Mouse (Mus musculus) heart, embryonic 15.5 days (tissue): ENCODE results near the gene Acvr1. TPM values are rescaled to one million over a fixed set of nuclear protein-coding genes. Genes with fewer than 3 reads are reported as not detected.
A peak's percentile ranks its signal among the peaks of the same experiment; 100 is the strongest.

Source experiments
- ATAC-seq: fragments of 200-750 bp; cut with Nextera tagmentation; replicated peaks from 2 replicates; pipeline ENCODE4 v1.8.0; 2017; ENCODE audit warnings: low read depth, moderate TSS enrichment; ENCODE audit not compliant: insufficient number of reproducible peaks, insufficient read depth, low FRiP score
- H3K27ac ChIP-seq: fragments of 300-500 bp; sonication (generic); 2 replicates; pipeline ENCODE4 v1.5.1; 2015; ENCODE audit warnings: mild to moderate bottlenecking, inconsistent platforms
- H3K27me3 ChIP-seq: fragments of 300-500 bp; sonication (generic); 2 replicates; pipeline ENCODE4 v1.6.1; 2015; ENCODE audit warnings: inconsistent platforms
- H3K36me3 ChIP-seq: fragments of 300-500 bp; sonication (generic); 2 replicates; pipeline ENCODE4 v1.6.1; 2015; ENCODE audit warnings: mild to moderate bottlenecking, inconsistent platforms
- H3K4me1 ChIP-seq: fragments of 300-500 bp; sonication (generic); replicated peaks from 2 replicates; pipeline ENCODE4 v1.6.1; 2015; ENCODE audit warnings: inconsistent platforms
- H3K4me2 ChIP-seq: fragments of 300-500 bp; sonication (generic); 2 replicates; pipeline ENCODE4 v1.6.1; 2015; ENCODE audit warnings: inconsistent platforms, mild to moderate bottlenecking, moderate library complexity
- H3K4me3 ChIP-seq: fragments of 300-500 bp; sonication (generic); 2 replicates; pipeline ENCODE4 v1.5.1; 2015; ENCODE audit warnings: mild to moderate bottlenecking, inconsistent platforms
- H3K9ac ChIP-seq: fragments of 300-500 bp; sonication (generic); 2 replicates; pipeline ENCODE4 v1.6.1; 2015; ENCODE audit warnings: mild to moderate bottlenecking, inconsistent platforms
- H3K9me3 ChIP-seq: fragments of 300-500 bp; sonication (generic); replicated peaks from 2 replicates; pipeline ENCODE4 v1.6.1; 2016; ENCODE audit warnings: inconsistent platforms
- WGBS: fragments of 180-500 bp; shearing (Covaris S2); methylation state at CpG from one replicate; pipeline ENCODE4 v1.1.7; 2015; ENCODE audit warnings: mixed read lengths; 5-methylcytosine and 5-hydroxymethylcytosine counted together
- polyA plus RNA-seq: library from polyadenylated mRNA; unstranded; fragments of >200 nt; fragmentation: Nextera tagmentation; extraction: Ambion mirVana; gene quantifications from 2 replicates; pipeline ENCODE4 v1.2.1, GENCODE M21; 2015

Acvr1 gene
- polyA plus RNA-seq, 1 experiment from 2014 or later = 8.8 TPM

DNA sequence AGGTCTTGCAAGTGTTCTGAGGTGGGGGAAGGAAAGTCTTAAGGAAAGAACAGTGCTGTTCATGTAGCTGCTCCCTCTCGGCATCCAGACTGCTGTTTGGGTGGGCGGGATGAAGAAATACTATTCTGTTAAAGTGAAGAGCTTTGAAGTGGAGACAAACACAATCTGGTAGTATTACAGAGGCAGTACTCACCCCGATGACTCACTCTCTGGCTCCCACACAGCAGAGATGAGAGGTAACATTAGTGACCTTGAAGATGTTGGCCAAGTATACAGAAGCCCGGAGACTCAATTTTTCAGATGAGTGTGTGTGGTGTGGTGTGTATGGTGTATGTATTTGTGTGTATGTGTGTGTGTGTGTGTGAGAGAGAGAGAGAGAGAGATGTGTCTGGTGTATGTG, 22.7 kb upstream of the Acvr1 start:
- Histone ChIP-seq H3K4me2 (no peak overlapping the region), H3K9ac (no peak overlapping the region), H3K36me3 (no peaks in the 10 kb centered on the region), H3K27me3 (no peaks in the 10 kb centered on the region), H3K4me1 (peaks cover 14% of the 10 kb centered on the region), H3K4me3 (no peak overlapping the region), H3K9me3 (no peaks in the 10 kb centered on the region), H3K27ac (no peak overlapping the region)
- no peak; the same call in 1 of the 2 replicates for ATAC-seq
- WGBS = 41% methylated on average over 4 of the region's 4 CpGs

DNA sequence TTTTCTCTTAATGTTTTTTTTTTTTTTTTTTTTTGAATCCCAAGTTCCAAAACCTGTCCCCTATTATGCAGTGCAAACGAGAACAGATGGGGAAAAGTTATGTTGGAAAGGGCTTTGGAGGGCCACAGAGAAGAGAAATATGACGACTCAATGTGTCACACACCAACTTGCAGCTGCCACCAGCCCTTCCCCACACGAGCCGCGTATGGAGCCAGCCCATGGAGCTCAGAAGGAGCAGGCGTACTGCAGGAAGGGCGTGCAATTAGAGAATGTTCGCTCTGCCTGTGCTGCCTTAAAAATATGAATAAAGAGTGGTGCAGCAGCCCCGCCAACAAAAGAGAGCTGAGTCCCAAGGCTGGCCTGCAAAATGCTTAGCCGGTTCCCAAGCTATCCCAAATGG, 19.4 kb upstream of the Acvr1 start:
- H3K4me3 ChIP-seq = no peak overlapping the region
- ATAC-seq = no peak
- no peak overlapping the region for H3K9ac ChIP-seq
- peaks cover 10% of the 10 kb centered on the region for H3K4me1 ChIP-seq
- H3K4me2 ChIP-seq = no peak overlapping the region
- 69% methylated on average over 10 of the region's 10 CpGs for WGBS
- no peaks in the 10 kb centered on the region for H3K9me3 ChIP-seq
- H3K27ac ChIP-seq = no peak overlapping the region
- H3K36me3 ChIP-seq = no peaks in the 10 kb centered on the region
- H3K27me3 ChIP-seq = no peaks in the 10 kb centered on the region

DNA sequence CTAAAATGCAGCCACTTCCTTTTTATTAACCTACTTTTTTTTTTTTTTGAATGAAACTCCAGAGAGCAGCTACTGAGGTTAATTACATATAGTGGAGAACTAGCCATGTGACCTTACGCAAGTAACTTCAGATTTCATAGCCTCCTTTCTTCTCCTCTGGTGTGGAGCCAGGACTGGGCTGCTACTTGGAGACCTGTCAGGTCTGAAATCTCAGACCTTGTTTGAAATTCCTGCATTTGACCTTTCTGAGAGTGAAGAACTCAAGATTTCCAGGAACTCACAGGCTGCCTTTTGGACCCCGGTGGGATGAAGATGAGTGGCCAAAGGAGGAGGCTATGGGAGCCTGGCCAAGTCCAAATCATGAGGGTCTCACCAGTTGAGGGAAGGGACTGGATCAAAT, 7.2 kb upstream of the Acvr1 start:
- ATAC-seq = no peak
- Histone ChIP-seq H3K9me3 (no peaks in the 10 kb centered on the region), H3K27me3 (no peaks in the 10 kb centered on the region), H3K4me2 (no peak overlapping the region), H3K27ac (no peak overlapping the region), H3K9ac (no peak overlapping the region), H3K4me1 (peaks cover 3% of the 10 kb centered on the region; the same call in 1 of the 2 replicates), H3K4me3 (no peak overlapping the region), H3K36me3 (no peaks in the 10 kb centered on the region)
- 75% methylated on average over 2 of the region's 2 CpGs for WGBS

DNA sequence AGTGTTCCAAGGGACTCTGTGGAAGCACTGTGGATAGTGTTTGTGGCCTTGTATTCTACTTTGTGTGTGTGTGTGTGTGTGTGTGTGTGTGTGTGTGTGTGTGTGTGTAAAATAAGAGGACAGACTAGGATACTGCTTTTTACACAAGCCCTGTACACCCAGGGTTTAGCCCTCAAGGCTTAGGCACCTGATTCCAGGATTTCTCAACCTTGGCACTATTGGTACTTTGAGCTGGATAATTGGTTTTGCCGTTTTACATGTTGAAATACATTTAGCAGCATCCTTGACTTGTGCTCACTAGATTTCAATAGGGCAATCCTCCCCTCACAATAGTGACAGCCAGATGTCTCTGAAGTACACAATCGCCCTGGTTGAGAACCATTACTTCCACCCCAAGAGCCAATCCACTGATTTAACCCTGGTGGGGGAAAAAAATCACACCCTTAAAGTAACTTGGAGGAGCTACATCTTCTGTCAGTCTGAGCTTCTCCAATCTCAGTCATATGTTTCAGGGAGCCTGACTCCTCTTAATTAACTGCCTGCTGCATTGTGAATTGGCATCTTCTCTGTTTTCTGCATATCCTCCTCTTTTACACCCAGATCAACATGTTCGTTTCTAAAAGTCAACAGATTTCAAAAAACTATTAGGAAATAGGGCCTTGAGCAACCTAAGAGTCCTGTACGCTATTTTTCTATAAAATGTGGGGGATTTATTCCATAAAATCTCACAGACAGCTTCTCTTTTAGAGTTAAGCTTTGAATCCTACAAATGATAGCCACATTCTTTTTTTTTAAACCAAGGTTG, 2.1 kb upstream of the Acvr1 start:
- H3K9ac ChIP-seq = peak overlapping the region; percentile 93; the same call in 1 of the 2 replicates
- no peaks in the 10 kb centered on the region for H3K36me3 ChIP-seq
- peak overlapping the region; percentile 66 for H3K4me2 ChIP-seq
- no peak for ATAC-seq
- no peaks in the 10 kb centered on the region for H3K27me3 ChIP-seq
- H3K9me3 ChIP-seq = no peaks in the 10 kb centered on the region
- WGBS = 65% methylated on average over 4 of the region's 4 CpGs
- H3K27ac ChIP-seq = peak overlapping the region; percentile 99
- H3K4me1 ChIP-seq = peaks cover 32% of the 10 kb centered on the region
- 0 out of 2 replicates have a peak overlapping the region, but pooled peaks have one; percentile 97 for H3K4me3 ChIP-seq

DNA sequence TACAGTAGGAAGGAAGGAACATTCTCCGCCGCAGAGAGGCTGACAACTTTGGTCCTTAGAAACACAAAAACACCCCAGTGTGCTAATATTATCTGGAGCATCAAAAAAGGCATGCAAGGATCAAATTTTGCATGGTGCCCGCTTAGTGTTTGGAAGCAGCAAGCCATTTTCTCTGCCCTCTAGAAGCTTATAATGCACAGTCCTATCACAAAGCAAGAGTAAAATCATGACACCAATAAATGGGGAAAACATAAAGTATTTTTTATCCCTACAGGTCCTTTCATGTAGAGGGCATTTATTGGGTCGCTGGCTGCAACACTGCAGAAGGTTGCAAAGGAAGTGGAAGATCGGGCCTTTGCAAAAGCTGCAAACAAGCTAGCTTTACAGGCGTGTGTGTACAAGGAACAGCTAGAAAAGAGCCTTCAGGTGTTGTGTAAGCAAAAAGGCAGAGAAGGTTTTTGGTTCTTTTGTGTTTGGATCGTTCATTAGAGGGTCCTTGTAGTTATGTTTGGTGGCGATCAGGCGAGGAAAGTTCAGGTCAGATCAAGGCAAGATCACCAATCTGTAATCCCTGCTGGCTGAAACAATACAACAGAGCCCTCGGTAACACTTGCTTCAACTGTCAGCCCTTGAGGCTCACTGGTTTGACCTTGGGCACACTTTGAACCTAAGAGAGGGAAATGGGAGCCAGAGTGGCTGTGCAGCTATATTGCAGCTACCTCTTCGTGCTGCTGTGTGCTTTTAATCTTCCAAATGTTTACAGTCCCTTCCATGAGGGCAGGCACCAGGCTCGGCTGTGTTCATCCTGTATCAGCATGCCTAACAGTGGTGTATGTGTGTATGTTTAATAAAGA, 1.1 kb upstream of the Acvr1 start:
- Histone ChIP-seq H3K4me2 (peak overlapping the region; percentile 66), H3K36me3 (no peaks in the 10 kb centered on the region), H3K4me1 (peaks cover 42% of the 10 kb centered on the region), H3K9me3 (no peaks in the 10 kb centered on the region), H3K4me3 (peak overlapping the region; percentile 97), H3K27me3 (no peaks in the 10 kb centered on the region), H3K9ac (peak overlapping the region; percentile 93), H3K27ac (peak overlapping the region; percentile 99)
- 6% methylated on average over 12 of the region's 12 CpGs for WGBS
- ATAC-seq = no peak

DNA sequence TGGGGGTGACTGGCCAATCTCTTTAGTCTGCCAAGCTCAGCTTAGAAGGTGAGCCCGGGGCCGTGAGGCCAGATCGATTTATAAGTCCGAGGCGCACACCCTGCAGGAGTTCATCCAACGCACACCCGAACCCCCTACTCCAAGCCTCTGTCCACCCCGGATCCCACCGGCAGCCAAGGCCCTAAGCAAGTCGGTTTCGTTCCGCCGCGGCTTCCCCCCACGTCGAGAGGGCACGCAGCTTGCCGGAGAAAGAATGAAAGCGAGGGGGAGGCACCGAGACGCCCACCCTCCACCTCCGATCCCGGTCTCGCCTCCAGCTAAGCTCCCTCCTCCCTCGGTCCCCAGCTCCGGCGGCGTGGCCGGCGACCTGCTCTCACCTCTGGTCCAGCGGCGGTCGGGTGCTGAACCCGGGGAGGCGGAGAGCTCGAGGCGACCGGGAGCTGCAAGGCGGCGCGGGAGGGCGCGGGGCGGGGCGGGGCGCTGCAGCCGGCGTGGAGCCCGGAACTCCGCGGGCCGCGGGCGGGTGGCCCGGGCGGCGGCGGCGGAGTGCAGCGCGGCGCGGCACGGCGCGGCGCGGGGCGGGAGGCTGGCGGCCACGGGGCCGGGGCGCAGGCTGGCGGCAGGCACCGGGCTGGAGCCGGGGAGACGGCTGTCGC, 419 bp downstream of the Acvr1 start:
- peak overlapping the region; percentile 97 for H3K4me3 ChIP-seq
- peak overlapping the region; percentile 99 for H3K27ac ChIP-seq
- peak overlapping the region; percentile 93 for H3K9ac ChIP-seq
- peaks cover 55% of the 10 kb centered on the region for H3K4me1 ChIP-seq
- no peaks in the 10 kb centered on the region for H3K9me3 ChIP-seq
- ATAC-seq = peak; percentile 43
- no peaks in the 10 kb centered on the region for H3K36me3 ChIP-seq
- H3K4me2 ChIP-seq = peak overlapping the region; percentile 66
- no peaks in the 10 kb centered on the region for H3K27me3 ChIP-seq
- under 1% methylated on average over 46 of the region's 78 CpGs for WGBS

DNA sequence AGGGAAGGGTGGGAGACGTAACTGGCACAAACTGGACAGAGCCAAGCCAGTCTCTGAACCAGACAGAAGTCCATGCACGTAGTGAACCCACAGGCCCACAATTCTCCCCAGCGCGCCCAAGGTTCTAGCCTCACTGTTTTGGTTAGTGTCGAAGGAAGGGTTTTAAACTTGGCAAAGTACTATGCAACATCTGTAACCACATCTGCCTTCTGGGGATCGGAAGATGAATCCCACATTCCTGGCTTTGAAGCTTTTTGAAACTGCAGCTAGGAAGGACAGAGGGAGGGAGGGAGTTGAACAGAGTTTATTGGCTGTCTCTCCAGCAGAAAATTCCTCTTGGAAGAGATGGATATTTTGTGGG, 928 bp downstream of the Acvr1 start:
- peak overlapping the region; percentile 93 for H3K9ac ChIP-seq
- H3K36me3 ChIP-seq = no peaks in the 10 kb centered on the region
- WGBS = 4% methylated on average over 6 of the region's 6 CpGs
- H3K4me1 ChIP-seq = peaks cover 55% of the 10 kb centered on the region
- H3K27me3 ChIP-seq = no peaks in the 10 kb centered on the region
- peak overlapping the region; percentile 66 for H3K4me2 ChIP-seq
- H3K27ac ChIP-seq = peak overlapping the region; percentile 99
- no peak for ATAC-seq
- no peaks in the 10 kb centered on the region for H3K9me3 ChIP-seq
- peak overlapping the region; percentile 97 for H3K4me3 ChIP-seq

DNA sequence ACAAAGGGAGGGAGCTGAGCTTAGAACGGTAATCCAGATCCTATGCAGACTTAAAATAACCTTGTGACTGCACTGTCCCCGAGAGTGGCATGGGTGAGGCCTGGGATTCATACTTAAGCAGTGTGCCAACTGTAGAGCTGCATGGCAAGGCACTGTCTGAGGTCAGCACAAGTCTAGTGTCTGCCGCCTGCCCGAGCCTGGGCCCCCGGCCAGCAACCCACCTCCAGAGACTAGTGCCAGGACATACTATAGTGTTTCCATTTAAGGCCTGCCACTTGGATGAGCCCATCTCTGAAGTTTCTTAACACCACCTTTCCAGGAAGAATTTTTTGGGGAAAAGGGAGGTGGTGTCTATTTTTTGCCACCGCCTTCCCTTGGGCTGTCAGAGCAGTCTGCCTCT, 1.7 kb downstream of the Acvr1 start:
- H3K9me3 ChIP-seq = no peaks in the 10 kb centered on the region
- no peaks in the 10 kb centered on the region for H3K27me3 ChIP-seq
- peak overlapping the region; percentile 93 for H3K9ac ChIP-seq
- no peaks in the 10 kb centered on the region for H3K36me3 ChIP-seq
- peak overlapping the region; percentile 99 for H3K27ac ChIP-seq
- H3K4me1 ChIP-seq = peaks cover 55% of the 10 kb centered on the region
- peak overlapping the region; percentile 66 for H3K4me2 ChIP-seq
- H3K4me3 ChIP-seq = peak overlapping the region; percentile 97
- ATAC-seq = peak; percentile 16; the same call in 1 of the 2 replicates
- 21% methylated on average over 6 of the region's 6 CpGs for WGBS

DNA sequence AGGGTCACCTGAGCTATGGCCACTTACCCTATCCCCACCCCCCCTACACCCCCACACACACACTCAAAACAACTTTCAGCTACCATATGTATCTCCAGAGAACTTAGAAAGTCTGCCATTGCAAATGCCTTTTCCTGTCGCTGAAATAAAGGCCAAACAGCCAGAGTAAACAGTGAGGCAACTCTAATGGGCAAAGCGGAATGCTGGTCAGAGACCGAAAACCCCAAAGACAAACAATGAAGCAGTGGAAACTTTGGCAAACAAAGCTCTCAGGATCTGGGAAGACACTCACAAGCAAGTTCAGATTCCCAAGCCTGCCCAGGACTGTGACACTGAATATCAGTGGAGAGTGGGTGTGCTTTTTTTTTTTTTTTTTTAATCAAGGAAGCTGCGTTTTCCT, 4.8 kb downstream of the Acvr1 start:
- H3K9me3 ChIP-seq = no peaks in the 10 kb centered on the region
- peaks cover 50% of the 10 kb centered on the region for H3K4me1 ChIP-seq
- 53% methylated on average over 4 of the region's 4 CpGs for WGBS
- no peak overlapping the region for H3K4me3 ChIP-seq
- H3K27me3 ChIP-seq = no peaks in the 10 kb centered on the region
- H3K27ac ChIP-seq = peak overlapping the region; percentile 40; the same call in 1 of the 2 replicates
- no peaks in the 10 kb centered on the region for H3K36me3 ChIP-seq
- no peak overlapping the region for H3K9ac ChIP-seq
- H3K4me2 ChIP-seq = no peak overlapping the region; the same call in 1 of the 2 replicates
- ATAC-seq = no peak

DNA sequence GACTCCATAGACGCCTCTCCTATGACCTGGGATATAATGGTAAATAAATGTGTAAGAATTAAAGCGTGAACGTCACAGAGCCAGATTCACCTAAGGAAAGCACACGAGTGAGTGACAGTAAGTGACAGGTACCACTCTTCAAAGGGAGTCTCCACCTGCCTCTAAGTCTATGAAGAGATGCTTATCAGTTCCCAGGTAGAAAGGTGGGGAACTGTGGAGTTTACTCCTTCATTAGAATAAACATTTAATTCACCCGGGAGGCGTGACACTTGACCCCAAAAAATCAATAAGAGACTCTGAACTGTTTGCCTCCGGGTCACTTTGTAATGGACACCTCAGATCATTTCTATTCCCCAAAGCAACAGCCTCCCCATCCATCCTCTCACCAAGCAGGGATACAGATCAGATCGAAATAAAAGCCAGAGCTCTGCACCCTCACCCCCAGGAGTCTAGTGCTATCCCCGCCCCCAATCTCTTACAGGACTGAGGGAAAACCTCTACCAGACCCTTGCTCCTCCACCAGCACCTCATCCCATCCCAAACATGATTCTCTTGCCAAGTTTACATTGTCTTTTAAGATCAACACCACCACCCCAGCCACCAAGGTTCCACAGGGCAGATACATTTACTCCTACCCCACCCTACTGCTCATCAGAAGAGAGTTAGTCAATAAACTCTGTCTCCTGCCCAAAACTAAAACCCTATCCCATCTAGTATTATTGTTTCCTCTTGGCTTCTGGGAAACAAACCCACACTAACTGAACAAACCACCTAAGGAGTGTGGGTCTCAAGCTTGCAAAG, 9.7 kb downstream of the Acvr1 start:
- Histone ChIP-seq H3K4me1 (peaks cover 36% of the 10 kb centered on the region), H3K27me3 (no peaks in the 10 kb centered on the region), H3K36me3 (no peaks in the 10 kb centered on the region), H3K9ac (no peak overlapping the region), H3K4me2 (no peak overlapping the region), H3K9me3 (no peaks in the 10 kb centered on the region), H3K27ac (no peak overlapping the region), H3K4me3 (no peak overlapping the region)
- WGBS = 79% methylated on average over 9 of the region's 9 CpGs
- no peak for ATAC-seq
